Mouse (Mus musculus): ENCODE results near the gene Zmynd11.
"Not testable (repeated sequence)": the region's sequence is repeated elsewhere in the genome, so short reads cannot be mapped to it uniquely, and the experiment has no call there.

The Zmynd11 gene

DNA sequence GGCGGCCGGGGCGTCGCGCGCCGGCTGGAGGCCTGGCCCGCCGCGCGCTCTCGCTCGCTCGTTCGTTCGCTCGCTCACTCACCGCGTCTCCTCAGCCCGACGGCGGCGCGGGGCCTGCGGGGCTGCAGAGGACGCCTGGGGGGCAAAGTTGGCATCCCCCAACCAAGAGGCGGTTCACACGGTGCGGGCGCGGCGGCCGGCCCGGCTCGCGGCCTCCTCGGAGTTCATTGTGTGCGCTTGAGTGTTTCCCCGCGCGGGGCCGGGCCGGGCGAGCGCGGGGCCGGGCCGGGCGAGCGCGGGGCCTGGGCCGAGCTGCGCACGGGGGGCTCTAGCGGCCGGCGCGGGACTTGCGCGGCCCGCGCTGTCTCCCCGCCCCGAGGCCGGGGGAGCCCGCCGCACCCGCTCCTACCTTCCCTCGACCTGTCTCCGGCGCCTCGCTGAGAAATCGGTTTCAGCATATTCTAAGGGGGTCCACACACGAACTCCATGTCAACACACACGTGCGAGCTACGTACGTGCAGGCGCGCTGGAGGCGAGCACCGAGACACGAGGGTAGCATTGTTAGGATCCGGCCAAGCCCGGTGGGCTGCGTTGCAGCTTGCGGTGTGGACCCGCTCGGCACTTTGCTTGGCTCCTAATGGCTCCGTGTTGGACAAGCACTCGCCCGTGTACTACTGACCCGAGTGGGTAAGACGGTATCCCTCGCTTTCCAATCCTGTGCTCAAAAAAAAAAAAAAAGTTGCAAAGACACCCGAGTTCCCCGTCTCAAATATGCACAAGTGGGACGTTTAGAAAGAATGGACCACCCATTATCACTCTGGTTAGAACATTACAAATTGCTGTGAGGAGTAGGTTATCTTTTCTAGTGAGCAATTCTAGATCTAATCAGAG, at the start of gene Zmynd11:
TSS of gene Zmynd11 (minus strand) at position 685 of the 891 bp plus-strand sequence.
- in situ Hi-C loops (cut with MboI; ENCODE audit: low sequenced_read_pairs) = no loop called here

DNA sequence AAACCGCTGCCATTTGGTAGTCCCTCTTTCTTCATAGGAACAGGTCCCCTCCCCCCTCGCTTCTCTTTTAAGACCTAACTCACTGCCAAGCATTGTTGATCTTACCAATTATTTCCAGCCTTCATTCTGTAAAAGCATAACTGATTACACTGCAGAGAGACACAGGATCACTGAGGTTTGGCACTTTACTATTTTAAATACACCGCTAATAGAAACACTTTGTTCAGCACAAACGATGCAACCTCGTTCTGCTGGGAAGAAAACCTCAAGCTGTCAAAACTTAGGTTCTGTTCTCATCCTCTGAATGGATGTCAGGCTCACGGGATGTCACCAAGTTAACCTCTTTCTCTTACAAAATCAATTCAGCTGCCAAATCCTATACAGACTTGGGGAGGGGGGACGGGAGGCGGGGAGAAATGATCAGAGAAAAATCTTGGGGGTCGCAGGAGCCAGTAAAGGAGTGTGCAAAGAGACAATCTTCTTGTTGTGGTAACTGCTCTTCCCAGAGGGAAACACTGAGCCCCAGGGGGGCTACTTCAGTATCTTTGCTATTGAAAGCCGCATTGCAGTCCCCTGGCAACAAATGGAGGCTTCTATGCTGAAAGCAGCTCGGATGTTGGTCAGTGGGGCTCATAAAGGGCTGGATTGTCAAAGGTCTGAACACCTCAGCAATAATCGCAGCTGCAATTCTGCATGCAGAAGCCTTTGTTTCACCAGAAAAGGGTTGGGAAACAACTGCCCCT, 30.9 kb upstream of the Zmynd11 start:
- in situ Hi-C loops (cut with MboI; ENCODE audit: low sequenced_read_pairs) = no loop called here

DNA sequence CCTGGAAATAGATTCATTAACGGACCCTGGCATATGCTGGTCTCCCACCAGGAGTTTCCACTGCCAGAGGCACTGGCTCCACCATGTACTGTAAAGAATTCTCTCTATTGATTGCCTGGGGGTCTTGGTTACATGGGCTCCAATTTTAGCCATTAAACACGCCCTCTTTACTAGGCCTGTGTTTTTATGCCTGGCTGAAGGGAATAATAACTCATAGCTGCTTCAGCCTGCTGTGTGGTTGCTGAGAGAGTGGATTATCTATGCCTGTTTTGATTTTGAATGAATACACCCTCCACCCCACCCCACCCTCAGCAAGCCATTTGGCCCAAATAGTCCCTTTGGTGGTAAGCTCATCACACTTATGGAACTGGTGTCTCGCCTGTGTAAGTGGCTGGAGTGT, 20.9 kb upstream of the Zmynd11 start:
- in situ Hi-C loops (cut with MboI; ENCODE audit: low sequenced_read_pairs) = no loop called here

DNA sequence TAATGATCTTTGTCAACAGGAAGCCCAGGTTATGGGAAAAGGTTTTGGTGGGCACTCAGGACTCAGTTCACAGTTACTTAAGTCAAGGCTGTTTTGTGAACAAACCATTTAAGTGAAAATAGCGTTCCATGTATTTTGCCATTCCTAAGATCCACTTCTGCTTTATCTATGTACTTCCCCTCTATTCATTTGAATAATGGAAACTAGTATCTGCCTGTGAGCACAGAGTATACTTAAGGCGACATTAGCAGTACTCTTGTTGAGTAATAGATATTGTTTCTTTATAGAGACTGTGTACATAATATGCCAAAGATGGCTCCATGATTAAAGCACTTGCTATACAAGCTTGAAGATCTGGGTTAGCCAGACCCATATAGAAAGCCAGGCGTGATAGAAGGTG, 18.6 kb upstream of the Zmynd11 start:
- in situ Hi-C loops (cut with MboI; ENCODE audit: low sequenced_read_pairs) = no loop called here

DNA sequence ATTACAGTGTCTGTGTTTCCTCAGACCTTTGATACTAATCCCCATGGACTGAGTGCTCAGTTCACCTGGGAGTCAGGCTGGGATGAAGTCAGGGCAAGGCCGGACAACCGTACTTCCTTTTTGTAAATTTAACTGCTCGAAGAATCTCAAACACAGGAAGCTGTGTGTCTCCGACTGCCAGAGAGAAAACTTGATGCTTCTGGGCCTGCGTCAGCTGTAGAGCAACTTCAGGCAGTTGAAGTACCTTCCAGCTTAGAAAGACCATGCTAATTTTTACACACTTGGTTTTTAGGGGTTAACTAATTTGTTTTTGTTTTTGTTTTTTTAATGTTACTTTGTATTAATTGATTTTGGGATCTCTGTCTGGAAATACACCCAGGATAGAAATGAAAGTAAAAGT, 10.8 kb upstream of the Zmynd11 start:
- in situ Hi-C loops (cut with MboI; ENCODE audit: low sequenced_read_pairs) = no loop called here

DNA sequence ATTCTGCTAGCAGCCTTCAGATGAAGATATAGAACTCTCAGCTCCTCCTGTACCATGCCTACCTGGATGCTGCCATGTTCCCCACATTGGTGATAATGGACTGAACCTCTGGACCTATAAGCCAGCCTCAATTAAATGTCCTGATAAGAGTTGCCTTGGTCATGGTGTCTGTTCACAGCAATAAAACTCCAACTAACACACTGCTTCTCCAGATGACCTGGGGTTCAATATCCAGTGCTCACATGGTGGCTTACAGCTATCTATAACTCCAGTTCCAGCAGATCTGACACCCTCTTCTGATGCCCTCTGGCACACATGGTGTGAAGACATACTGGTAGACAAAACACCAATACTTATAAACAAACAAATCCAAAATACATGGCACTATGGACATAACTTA, 8.9 kb upstream of the Zmynd11 start:
- in situ Hi-C loops (cut with MboI; ENCODE audit: low sequenced_read_pairs) = no loop called here

DNA sequence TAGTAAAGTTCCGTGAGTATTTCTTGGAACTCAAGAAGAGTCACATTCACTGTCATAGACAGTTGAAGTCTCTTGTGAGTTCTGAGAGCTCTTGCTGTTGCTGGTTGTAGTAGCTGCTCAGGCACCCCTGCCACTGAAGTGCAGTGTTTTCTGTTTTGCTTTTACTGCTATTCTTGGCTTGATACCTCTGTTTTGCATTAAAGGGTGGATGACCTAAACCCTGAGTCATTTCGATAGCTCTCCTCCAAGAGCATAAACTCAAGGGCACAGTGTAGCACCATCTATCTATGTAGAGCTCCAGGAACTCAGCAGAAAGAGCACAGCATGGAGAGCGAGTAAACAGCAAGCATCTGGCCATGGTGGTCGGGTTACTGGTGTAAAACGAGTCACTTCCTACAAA, 2.1 kb upstream of the Zmynd11 start:
- in situ Hi-C loops (cut with MboI; ENCODE audit: low sequenced_read_pairs) = no loop called here

DNA sequence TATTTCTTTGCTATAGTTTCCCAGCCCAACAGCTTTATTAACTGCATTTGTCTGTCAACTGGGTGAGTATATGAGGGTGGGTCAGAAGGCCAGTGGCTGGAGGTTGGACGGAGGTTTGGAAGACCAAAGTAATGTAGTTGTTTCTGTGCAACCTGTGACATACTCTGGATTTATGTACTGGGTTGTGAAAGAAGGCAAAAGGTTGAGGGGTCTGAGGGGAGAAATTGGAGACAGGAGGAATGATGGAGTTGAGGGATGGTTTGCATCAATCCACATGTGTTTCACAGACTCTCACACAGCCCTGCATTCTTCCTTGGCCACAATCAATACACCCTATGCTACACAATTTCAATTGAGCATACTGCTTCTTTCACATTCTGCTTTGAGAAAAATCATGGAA, 1.4 kb upstream of the Zmynd11 start:
- in situ Hi-C loops (cut with MboI; ENCODE audit: low sequenced_read_pairs) = no loop called here

DNA sequence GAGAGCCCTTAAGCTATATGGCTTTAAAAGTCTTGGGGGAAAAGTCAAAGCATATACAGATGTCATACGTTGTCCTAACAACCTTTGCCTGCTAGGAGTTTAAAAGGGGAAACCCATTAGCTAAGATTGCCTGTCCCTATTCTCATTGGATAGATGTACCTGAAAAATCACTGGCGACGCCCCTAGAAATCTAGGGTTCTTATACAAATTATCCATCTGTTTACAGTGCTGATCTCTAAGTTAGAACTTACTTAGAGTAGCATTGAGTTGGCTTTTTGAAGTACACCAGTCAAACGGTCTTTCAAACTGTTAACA, 364 bp upstream of the Zmynd11 start:
- in situ Hi-C loops (cut with MboI; ENCODE audit: low sequenced_read_pairs) = no loop called here

DNA sequence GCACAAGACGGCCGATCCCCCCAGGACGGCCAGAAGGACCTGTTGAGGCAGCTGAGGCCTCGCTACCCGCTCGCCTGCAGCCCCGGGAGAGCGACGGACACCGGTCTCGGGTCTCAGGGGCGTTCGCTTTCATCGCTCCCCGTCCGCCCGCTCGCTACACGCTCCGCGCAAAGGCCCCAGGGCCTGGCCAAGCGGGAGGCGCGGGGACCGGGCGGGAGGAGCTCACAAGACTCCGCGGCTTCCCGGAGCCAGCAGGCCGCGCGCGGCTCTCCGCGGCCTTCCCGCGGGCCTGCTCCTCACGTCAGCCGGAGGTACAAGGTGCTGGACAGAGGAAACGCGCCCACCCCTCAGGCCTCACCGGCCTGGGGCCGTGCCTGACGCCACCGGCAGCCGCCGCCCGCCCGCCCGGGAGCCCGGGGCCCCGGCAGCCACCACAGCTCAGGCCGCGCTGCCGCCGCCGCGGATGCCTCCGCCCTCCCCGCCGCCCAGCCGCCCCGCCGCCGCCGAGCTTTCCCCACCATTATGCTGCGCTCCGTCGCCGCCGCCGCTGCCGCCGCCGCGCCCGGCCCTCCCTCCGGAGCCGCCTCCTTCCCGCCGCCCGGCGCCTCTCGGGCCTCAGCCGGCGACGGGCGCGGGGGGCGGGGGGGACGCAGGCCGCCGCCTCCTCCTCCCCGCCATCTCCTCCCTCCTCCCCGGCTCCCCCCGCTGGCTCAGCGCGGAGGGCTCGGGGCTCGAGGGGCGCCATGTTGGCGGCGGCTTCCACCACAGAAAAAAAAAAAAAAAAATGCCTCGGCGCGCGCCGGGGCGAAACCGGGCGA, 1.1 kb downstream of the Zmynd11 start:
- in situ Hi-C loops (cut with MboI; ENCODE audit: low sequenced_read_pairs) = no loop called here

DNA sequence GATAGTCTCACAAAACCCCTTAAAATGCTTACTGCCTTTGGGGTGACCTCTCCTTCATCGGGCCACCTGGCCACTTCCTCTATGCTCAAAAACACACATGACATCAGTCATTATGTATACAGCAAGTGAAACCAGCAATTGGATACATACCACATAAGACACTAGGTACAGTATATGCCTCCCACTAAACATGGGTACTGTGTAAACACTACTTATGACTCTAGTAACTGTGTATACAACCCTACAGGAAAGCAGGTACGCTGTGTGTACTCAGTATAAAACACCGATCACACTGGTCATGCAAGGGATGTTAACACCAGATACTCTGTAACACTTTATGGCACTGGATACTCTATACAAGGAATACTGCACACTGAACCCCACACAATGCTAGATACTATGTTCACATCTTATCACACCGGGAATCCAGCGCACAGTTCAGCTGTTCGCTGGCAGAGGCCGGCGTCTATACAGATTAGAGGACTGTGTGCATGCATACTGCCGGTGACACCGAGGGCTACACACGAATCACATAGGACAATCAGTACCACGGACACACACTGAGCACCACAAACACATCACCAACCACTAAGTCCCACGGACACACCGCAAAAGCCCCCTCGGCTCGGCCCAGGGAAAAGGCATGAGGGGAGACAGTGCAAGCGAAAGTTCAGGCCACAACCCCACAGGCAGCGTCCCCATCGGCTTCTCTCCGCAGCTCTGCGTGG, 1.9 kb downstream of the Zmynd11 start:
- in situ Hi-C loops (cut with MboI; ENCODE audit: low sequenced_read_pairs) = no loop called here

DNA sequence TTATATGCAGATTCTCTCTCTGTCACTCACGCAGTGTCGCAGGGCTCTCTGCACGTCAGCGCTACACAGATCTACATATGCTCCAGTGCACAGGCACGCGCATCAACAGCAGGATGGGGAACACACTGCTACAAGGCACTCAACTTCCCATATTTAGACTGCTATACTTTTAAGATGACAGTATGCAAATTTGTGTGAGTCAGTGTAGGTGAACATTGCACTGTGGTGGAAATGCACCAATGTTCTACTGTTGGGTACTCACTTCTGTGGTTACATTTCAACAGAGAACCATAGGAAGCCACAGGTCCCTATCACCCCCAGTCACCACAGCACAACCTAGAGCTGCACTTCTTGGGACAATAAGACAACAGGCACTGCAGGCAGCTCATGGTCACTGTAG, 5.1 kb downstream of the Zmynd11 start:
- in situ Hi-C loops (cut with MboI; ENCODE audit: low sequenced_read_pairs) = no loop called here

DNA sequence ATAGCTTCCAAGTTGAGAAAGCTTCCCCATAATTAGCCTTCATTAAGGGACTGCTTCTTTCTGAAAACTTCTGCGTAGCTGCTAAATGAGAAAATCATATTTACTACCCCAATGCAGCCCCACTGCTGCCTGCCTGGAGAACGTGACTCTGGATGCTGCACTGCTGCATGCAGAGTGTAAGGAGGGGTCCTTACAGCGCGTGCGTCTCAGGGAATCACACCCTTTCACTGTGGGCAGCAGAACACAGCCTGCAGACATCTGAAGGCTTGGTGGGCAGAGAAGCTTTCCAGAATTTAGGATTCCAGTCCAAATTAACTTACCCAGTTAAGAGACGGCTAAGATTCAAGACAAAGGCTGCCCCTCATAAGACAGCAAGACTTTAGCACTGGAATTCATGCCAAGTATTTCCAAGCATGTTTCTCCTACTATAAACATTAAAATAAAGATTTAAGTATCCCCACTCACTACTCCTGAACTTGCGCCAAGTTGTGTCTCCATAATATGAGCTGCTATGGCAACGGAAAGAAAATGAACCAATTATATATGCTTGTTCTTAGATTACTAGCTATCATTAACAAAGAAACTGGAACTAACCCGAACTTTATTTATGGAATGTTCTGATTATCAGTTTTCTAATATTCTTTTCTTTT, 7.2 kb downstream of the Zmynd11 start:
- in situ Hi-C loops (cut with MboI; ENCODE audit: low sequenced_read_pairs) = no loop called here

DNA sequence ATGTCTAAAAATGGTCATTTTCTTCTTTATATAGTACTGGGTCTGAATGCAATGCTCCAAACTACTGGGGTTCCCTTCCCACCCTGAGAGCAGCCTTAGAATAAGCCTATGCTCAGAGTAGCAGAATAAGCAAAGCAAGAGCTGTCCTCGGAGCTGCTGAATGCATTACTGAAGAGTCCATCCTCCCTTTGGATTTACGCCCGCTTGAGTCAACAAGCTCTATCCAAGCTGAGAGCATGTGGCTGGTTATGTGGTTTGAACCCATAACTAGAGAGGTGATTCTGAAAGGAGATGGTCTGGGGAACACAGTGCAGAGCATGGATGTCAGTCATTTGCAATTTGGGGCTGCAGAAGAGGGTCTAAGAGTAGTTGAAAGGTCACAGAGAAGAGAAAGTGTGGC, 11.4 kb downstream of the Zmynd11 start:
- in situ Hi-C loops (cut with MboI; ENCODE audit: low sequenced_read_pairs) = no loop called here

DNA sequence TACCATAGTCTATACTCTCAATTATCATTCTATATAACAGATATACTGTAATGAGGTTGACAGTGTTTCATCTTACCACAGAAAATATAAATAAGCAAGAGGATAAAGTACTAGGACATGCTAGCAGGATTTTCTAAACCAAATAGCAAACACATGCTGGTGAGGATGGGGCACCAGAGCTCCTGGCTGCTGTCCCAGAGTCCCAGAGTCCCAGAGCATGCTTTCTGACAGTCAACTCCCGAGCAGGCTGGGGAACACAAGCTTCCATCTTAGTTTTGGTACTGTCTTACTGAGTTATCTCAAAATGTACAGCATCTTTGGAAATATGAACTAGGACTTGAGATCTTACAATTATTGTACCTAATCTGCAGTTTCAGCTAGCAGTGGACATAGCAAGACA, 14.8 kb downstream of the Zmynd11 start:
- in situ Hi-C loops (cut with MboI; ENCODE audit: low sequenced_read_pairs) = no loop called here

DNA sequence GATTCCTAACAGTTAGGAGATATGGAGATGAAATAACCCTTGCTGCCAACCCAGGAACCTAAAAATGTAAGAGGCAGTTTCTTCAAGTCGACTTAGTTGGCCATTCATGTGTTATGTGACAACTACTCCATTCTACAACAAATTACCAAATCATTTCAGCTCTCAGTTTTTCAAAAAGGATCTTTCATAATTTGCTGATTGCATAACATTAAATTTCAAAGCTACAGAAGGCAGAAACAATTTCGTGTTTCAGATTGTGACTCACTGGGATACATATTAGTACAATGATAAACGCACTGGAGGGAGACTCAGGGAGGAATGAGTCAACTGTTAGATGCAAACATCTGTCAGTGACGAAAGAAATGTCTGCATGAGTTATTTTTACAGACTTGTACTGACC, 15.3 kb downstream of the Zmynd11 start:
- in situ Hi-C loops (cut with MboI; ENCODE audit: low sequenced_read_pairs) = no loop called here

DNA sequence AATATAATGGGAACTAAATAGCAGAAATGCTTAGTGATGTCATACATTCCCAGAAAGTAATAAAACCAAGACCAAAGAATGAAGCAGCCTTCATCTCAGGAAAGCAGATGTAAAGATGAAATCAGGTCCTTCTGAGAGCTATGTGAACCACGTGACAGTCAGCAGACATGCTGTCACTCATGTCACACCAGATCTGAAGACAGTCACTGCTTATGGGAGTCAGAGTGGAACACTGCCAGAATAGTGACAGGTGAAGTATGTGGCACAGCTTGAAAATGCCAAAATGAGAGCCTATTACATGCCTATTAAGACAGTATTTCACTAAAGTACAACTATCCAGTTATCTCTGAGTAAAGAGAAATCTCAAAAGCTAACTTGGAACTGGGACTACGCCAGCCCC, 26.9 kb downstream of the Zmynd11 start:
- in situ Hi-C loops (cut with MboI; ENCODE audit: low sequenced_read_pairs) = no loop called here

DNA sequence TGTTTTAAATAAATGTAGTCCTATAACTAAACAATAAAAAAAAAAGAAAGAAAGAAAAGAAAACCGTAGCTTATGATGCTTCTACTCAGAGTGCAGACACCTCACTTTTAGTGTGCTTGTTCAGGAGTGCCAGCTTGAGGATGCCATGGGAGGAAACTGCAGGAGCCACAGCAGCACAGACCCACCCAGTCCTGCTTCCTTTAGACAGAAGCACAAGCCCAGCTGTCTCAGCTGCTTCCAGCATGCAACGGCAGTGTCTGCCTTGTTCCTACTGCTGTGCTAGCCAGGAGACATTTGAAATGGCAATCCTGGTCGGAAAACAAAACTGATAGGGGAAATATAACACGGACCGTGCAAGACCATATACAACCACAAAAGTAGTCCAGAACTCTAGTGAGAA, 28.1 kb downstream of the Zmynd11 start:
- in situ Hi-C loops (cut with MboI; ENCODE audit: low sequenced_read_pairs) = no loop called here

DNA sequence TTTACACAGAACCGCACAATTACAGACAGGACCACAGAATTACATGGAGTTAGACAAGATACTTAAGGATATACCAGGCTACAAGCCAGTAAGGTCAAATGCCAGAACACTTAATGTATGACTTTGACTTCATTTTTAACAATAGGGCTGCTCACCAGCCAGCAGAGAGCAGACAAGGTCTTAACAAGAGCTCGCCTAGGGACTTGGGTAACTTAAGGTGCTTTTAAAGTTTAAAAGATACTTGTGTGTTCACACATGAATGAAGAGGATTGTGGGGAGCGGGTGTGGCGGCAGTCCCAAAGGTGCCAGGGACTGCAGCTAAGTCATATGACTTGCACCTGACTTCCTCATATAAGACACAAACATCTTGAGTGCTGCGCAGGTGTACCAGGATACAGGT, 32.9 kb downstream of the Zmynd11 start:
- in situ Hi-C loops (cut with MboI; ENCODE audit: low sequenced_read_pairs) = not testable (repeated sequence)

DNA sequence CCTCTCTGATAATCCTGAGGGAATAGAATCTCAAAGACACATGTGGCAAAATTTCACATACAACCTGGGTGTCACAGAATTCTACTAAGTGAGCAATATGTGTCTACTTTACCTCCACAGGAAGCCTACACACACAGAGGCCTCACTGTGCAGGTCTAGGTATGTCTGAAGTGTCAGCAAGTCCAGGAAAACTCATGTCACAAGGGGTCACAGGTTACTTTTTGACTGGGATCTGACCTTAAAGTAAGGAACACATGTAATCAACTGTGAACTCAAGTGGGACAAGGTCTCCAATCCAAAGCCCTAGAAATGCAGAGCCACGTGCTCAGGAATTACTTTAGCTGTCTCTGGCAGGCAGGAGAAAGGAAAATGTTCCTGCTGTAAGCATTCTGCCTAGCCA, 36.1 kb downstream of the Zmynd11 start:
- in situ Hi-C loops (cut with MboI; ENCODE audit: low sequenced_read_pairs) = no loop called here
